Mouse (Mus musculus): Measurements from ENCODE around the gene Gm28035. TPM values are rescaled to one million over a fixed set of nuclear protein-coding genes. Genes with fewer than 3 reads are reported as not detected.

Gene Gm28035
- polyA plus RNA-seq, 1 experiment from 2014 or later: 0.09 TPM

DNA sequence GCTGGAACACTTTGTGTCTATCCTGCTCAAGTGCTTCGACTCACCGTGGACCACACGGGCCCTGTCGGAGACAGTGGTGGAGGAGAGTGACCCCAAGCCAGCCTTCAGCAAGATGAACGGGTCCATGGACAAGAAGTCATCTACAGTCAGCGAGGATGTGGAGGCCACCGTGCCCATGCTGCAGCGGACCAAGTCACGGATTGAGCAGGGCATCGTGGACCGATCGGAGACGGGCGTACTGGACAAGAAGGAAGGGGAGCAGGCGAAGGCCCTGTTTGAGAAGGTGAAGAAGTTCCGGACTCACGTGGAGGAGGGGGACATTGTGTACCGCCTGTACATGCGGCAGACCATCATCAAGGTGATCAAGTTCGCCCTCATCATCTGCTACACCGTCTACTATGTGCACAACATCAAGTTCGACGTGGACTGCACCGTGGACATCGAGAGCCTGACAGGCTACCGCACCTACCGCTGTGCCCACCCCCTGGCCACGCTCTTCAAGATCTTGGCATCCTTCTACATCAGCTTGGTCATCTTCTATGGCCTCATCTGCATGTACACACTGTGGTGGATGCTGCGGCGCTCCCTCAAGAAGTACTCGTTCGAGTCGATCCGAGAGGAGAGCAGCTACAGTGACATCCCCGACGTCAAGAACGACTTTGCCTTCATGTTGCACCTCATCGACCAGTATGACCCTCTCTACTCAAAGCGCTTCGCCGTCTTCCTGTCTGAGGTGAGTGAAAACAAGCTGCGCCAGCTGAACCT lies 15.4 kb downstream of the Gm28035 start:
- no peak overlapping the region for H3K4me2 ChIP-seq (replicated peaks)
- peaks cover 23% of the 10 kb centered on the region; the same call in 1 of the 2 replicates for H3K4me1 ChIP-seq
- no peak overlapping the region for H3K27ac ChIP-seq (replicated peaks)
- H3K4me3 ChIP-seq (replicated peaks): no peak overlapping the region
- H3K9ac ChIP-seq: no peak overlapping the region
- H3K9me3 ChIP-seq (replicated peaks): no peaks in the 10 kb centered on the region
- WGBS: 96% methylated on average over 42 of the region's 42 CpGs
- peaks cover 68% of the 10 kb centered on the region for H3K36me3 ChIP-seq
- H3K27me3 ChIP-seq: no peaks in the 10 kb centered on the region
- no peak for ATAC-seq (ENCODE audit: insufficient number of reproducible peaks, low FRiP score, low TSS enrichment, low read depth)

DNA sequence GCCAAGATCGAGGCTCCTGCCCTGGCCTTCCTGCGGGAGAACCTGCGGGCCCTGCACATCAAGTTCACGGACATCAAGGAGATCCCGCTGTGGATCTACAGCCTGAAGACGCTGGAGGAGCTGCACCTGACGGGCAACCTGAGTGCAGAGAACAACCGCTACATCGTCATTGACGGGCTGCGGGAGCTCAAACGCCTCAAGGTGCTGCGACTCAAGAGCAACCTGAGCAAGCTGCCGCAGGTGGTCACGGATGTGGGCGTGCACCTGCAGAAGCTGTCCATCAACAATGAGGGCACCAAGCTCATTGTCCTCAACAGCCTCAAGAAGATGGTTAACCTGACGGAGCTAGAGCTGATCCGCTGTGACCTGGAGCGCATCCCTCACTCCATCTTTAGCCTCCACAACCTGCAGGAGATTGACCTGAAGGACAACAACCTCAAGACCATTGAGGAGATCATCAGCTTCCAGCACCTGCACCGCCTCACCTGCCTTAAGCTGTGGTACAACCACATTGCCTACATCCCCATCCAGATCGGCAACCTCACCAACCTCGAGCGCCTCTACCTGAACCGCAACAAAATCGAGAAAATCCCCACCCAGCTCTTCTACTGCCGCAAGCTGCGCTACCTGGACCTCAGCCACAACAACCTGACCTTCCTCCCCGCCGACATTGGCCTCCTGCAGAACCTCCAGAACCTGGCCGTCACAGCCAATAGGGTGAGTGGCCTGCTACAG lies 16.4 kb downstream of the Gm28035 start:
- no peak for ATAC-seq (ENCODE audit: insufficient number of reproducible peaks, low FRiP score, low TSS enrichment, low read depth)
- H3K4me1 ChIP-seq: peaks cover 19% of the 10 kb centered on the region; the same call in 1 of the 2 replicates
- 92% methylated on average over 30 of the region's 30 CpGs for WGBS
- H3K9ac ChIP-seq: no peak overlapping the region
- H3K4me3 ChIP-seq (replicated peaks): no peak overlapping the region
- peaks cover 77% of the 10 kb centered on the region for H3K36me3 ChIP-seq
- H3K4me2 ChIP-seq (replicated peaks): no peak overlapping the region
- no peak overlapping the region for H3K27ac ChIP-seq (replicated peaks)
- H3K9me3 ChIP-seq (replicated peaks): no peaks in the 10 kb centered on the region
- H3K27me3 ChIP-seq: no peaks in the 10 kb centered on the region

DNA sequence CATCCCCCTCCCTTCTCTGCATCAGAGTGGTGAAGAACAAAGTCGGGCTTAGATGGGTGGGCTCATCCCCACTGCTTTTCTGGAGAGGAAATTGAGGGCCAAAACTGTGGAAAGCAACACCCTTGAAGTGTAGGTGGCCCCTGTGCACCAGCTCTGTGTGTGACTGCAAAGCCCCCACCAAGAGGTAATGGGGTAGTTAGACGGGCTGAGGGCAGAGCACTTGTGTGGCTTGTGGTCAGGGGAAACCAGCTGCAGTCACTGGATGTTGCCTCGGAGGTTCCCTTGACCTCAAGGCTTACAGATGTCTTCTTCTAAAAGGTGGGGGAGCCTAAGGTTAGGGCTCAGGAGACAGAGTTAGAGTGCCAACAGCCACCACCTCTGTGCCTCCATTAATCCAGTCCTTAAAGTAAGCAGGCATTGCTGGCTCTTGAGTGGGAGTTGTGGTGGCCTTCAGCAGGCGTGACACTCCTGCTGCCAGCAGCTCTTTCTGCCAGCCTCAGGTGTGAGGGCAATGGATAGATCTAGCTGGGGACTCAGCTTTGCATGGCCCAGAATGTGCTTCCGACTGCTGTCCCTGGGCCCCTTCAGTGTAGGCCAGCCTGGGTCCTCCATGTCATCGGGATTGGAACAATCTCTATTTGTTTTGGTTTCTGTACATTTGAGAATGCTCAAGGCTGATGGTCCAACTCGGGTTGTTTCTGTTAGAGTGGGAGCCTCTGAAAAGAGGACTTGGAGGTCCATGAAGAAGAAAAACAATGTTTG lies 17.5 kb downstream of the Gm28035 start:
- WGBS: 84% methylated on average over 7 of the region's 7 CpGs
- Histone ChIP-seq H3K9me3 (replicated peaks) (no peaks in the 10 kb centered on the region), H3K27me3 (no peaks in the 10 kb centered on the region), H3K9ac (no peak overlapping the region), H3K36me3 (peaks cover 81% of the 10 kb centered on the region), H3K4me2 (replicated peaks) (no peak overlapping the region), H3K27ac (replicated peaks) (no peak overlapping the region), H3K4me3 (replicated peaks) (no peak overlapping the region), H3K4me1 (peaks cover 14% of the 10 kb centered on the region; the same call in 1 of the 2 replicates)
- no peak for ATAC-seq (ENCODE audit: insufficient number of reproducible peaks, low FRiP score, low TSS enrichment, low read depth)

DNA sequence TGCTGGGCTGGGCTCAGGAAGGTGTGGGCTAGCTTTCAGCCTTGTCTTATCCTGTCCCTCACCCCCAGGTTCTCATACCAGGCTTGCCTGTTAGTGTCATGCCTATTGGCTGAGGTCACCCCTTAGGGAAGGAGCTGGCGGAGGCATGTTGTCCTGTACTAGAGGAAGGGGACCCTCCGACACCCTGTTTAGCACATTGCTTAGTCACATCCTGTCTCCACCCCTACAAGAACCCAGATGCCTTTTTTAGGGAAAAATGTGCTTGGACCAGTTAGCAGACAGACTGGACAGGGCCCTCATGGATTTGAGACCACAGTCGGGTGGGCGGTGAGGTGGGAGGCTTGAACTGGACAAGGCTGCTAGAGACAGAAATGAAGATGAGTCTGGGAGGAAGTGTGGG lies 18.2 kb downstream of the Gm28035 start:
- 0 out of 2 replicates have a peak, but pooled peaks have one; percentile 4 for ATAC-seq (ENCODE audit: insufficient number of reproducible peaks, low FRiP score, low TSS enrichment, low read depth)

DNA sequence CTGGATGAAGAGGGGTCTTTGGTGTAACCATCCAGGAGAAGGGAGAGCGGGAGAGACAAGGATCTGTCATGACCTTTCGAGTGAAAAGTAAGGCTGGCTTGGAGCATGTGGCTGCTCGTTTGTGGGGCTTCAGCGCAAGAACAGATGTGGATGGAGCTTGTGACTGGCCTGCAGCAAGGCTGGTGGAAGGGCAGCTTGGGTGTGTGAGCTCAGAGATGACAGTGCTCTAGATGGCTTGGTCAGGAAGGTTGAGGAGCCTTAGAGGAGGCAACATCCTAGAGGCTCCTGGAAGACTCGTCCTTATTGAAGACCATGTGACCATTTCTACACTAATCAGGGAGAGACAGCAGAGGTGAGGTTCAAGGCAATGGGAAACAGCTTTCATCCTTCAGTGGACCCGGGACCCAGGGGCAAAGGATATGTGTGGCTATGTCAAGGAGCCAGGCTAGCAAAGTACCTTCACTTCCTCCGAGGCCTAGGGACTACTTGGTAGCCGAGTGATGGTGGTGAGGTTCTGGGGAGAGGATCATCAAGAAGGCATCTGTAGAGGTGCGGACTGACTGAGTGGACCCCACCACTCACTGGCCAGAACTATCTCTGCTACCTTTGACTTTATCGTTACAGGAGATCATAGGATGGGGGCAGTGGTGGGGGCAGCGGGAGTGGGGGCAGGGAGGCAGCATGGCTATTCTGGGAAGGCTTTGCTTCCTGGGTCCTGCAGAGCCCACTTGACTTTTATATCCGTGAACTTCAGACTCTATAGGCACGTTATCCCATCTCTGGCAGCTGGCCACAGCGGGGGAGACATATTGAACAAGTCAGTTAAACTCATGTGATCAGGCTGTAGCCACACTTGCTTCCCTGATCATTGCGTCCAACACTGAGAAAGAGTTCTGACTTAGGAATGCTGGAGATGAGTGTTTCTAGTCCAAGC lies 19.0 kb downstream of the Gm28035 start:
- Histone ChIP-seq H3K36me3 (peaks cover 92% of the 10 kb centered on the region), H3K9ac (no peak overlapping the region), H3K9me3 (replicated peaks) (no peaks in the 10 kb centered on the region), H3K27me3 (no peaks in the 10 kb centered on the region), H3K4me1 (peaks cover 22% of the 10 kb centered on the region; the same call in 1 of the 2 replicates), H3K27ac (replicated peaks) (no peak overlapping the region), H3K4me3 (replicated peaks) (no peak overlapping the region), H3K4me2 (replicated peaks) (no peak overlapping the region)
- ATAC-seq (ENCODE audit: insufficient number of reproducible peaks, low FRiP score, low TSS enrichment, low read depth): no peak
- WGBS: 91% methylated on average over 15 of the region's 15 CpGs

More for the DNA sequence above, 18.2 kb downstream of the Gm28035 start:
- H3K27ac ChIP-seq (replicated peaks): no peak overlapping the region
- no peaks in the 10 kb centered on the region for H3K27me3 ChIP-seq
- 71% methylated on average over 4 of the region's 4 CpGs for WGBS
- no peaks in the 10 kb centered on the region for H3K9me3 ChIP-seq (replicated peaks)
- H3K4me2 ChIP-seq (replicated peaks): no peak overlapping the region
- peaks cover 84% of the 10 kb centered on the region for H3K36me3 ChIP-seq
- peaks cover 19% of the 10 kb centered on the region; the same call in 1 of the 2 replicates for H3K4me1 ChIP-seq
- no peak overlapping the region for H3K9ac ChIP-seq
- no peak overlapping the region for H3K4me3 ChIP-seq (replicated peaks)

DNA sequence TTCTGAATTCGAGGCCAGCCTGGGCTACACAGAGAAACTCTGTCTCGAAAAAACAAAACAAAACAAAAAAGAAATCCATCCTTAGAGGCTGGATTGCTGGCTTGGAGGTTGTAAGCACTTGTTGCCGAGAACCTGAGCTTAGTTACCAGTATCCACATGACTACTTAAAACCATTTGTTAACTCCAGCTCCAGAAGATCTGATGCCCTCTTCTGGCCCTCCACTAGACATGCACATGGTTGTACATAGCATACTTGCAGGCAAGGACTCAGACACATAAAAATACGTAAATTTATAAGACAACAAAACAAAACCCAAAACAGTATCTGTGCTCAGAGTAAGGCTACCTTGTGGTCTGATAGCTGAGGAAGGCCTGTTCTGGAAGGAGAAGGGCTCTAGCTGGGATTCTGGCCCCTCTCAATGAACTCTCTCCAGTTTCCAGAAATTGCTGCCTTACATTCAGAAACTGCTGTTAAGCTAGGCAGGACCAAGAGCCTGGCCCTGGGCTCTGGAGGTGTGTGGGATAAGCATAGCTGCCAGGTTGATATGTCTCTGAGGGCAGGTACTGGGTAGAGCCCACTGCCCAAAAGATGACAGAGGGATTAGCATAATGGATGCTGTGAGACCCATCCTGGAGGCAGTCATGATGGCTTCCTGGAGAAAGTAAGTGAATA lies 20.8 kb downstream of the Gm28035 start:
- Histone ChIP-seq H3K4me2 (replicated peaks) (no peak overlapping the region), H3K27me3 (no peaks in the 10 kb centered on the region), H3K9ac (no peak overlapping the region), H3K36me3 (peaks cover 75% of the 10 kb centered on the region), H3K9me3 (replicated peaks) (no peaks in the 10 kb centered on the region), H3K4me1 (peaks cover 40% of the 10 kb centered on the region), H3K27ac (replicated peaks) (no peak overlapping the region), H3K4me3 (replicated peaks) (no peak overlapping the region)
- WGBS: 81% methylated on average over 4 of the region's 4 CpGs
- ATAC-seq (ENCODE audit: insufficient number of reproducible peaks, low FRiP score, low TSS enrichment, low read depth): no peak

DNA sequence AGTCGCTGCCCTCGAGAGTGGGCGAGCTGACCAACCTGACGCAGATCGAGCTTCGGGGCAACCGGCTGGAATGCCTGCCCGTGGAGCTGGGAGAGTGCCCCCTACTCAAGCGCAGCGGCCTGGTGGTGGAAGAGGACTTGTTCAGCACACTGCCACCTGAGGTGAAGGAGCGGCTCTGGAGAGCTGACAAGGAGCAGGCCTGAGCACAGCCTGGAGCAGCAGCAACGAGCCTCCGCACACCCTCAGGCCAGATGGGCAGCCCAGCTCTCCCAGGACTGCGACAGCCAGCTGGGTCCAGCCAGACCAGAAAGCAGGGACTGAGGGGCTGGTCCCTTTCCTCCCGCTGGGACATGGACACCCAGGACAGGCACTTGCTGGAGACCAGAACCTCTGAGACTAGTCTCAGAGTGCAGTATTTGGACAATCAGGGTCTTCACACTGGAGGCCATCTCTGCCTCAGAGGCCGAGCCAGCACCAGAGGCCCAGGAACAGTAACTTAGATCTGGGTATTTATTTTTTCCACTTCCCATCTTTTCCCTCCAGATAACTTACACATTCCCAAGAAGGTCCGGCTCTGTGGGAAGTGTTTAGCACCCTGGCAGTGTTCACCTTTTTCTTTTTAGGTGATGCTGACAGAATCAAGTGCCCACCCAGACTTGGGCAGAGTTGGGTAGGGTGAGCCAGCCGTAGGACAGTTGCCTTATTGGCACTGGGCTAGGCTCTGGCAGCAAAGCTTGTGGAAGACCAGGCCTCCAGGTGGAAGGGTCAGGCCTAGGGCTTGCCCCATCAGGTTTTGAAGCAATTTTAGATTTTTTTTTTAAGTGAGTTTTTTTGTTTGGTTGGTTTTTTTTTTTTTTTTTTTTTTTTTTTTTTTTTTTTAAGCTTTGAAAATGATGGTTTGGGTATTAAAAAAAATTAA lies 21.8 kb downstream of the Gm28035 start:
- Histone ChIP-seq H3K4me2 (replicated peaks) (no peak overlapping the region), H3K27me3 (no peaks in the 10 kb centered on the region), H3K27ac (replicated peaks) (0 out of 2 replicates have a peak overlapping the region, but pooled peaks have one; percentile 6), H3K36me3 (peaks cover 65% of the 10 kb centered on the region), H3K9ac (no peak overlapping the region), H3K4me1 (peaks cover 50% of the 10 kb centered on the region), H3K4me3 (replicated peaks) (no peak overlapping the region), H3K9me3 (replicated peaks) (no peaks in the 10 kb centered on the region)
- no peak for ATAC-seq (ENCODE audit: insufficient number of reproducible peaks, low FRiP score, low TSS enrichment, low read depth)
- 88% methylated on average over 18 of the region's 18 CpGs for WGBS

DNA sequence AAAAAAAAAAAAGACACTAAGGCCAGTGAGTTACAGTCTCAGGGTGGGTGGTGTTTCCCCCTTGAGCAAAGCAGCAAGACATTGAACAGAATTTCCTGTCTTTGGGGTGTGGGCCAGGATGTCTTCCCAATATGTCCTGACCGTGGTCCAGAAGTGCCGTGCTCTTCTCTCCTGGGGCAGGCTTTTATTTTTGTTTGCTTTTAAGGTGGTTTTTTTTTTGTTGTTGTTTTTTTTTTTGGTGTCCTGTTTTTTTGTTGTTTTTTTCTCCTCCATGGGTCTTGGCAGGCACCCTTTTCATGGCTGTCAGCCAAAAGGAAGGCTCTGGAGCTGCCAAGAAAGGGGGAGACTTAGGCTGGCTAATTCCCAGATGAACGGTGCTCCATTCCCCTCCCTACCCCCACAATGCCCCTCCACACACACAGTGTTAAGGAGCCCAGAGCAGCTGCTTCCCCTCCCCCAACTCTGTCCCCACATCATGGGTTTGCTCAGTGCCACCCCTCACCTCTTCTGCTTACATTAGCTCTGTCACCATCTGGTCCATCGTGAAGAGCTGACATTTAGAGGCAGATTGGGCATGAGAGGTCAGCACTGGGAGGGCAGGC lies 22.6 kb downstream of the Gm28035 start:
- Histone ChIP-seq H3K4me2 (replicated peaks) (no peak overlapping the region), H3K9me3 (replicated peaks) (no peaks in the 10 kb centered on the region), H3K36me3 (peaks cover 57% of the 10 kb centered on the region), H3K9ac (no peak overlapping the region), H3K27ac (replicated peaks) (no peak overlapping the region), H3K4me3 (replicated peaks) (no peak overlapping the region), H3K27me3 (no peaks in the 10 kb centered on the region), H3K4me1 (peaks cover 45% of the 10 kb centered on the region)
- no peak for ATAC-seq (ENCODE audit: insufficient number of reproducible peaks, low FRiP score, low TSS enrichment, low read depth)
- 43% methylated on average over 4 of the region's 4 CpGs for WGBS

DNA sequence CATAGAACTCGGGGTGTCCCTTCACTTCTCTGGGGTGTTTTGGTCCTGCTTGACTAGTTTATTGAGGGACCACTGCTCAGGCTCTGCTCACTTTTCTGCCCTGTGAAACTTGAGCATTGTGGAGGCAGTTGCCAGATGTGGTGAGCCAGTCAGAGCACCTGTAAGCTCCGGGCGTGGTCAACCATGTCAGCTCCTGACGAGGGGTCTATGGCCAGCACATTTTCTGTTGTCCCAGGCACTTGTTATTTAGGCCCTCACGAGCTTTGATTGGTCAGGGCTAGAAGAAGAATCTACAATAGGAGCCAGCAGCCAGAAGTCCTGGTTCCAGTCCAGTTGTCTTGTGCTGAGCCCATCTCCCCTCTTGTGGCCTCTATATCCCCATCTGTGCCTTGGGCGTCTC lies 23.4 kb downstream of the Gm28035 start:
- H3K36me3 ChIP-seq: peaks cover 49% of the 10 kb centered on the region
- H3K4me2 ChIP-seq (replicated peaks): no peak overlapping the region
- WGBS: 83% methylated on average over 6 of the region's 6 CpGs
- no peak overlapping the region for H3K4me3 ChIP-seq (replicated peaks)
- no peak overlapping the region for H3K27ac ChIP-seq (replicated peaks)
- ATAC-seq (ENCODE audit: insufficient number of reproducible peaks, low FRiP score, low TSS enrichment, low read depth): no peak
- peaks cover 40% of the 10 kb centered on the region for H3K4me1 ChIP-seq
- H3K9ac ChIP-seq: no peak overlapping the region
- H3K9me3 ChIP-seq (replicated peaks): no peaks in the 10 kb centered on the region
- no peaks in the 10 kb centered on the region for H3K27me3 ChIP-seq

Measured in embryonic facial prominence, embryonic 15.5 days (tissue).